Mouse (Mus musculus) CH12.LX (cell line): ENCODE results near the gene Wt1. TPM values are rescaled to one million over a fixed set of nuclear protein-coding genes. Genes with fewer than 3 reads are reported as not detected.

Source experiments
- DNase-seq: peaks from one replicate; pipeline ENCODE4 v3.0.0-alpha.2; 2013; ENCODE audit errors: extremely low read depth
- H3K27ac ChIP-seq: 2 replicates; pipeline ENCODE4 v1.5.1; 2012; ENCODE audit warnings: low read depth, mild to moderate bottlenecking, control low read depth, moderate library complexity; ENCODE audit not compliant: insufficient read depth
- H3K27me3 ChIP-seq: replicated peaks from 2 replicates; pipeline ENCODE3; 2012; ENCODE audit warnings: inconsistent platforms
- H3K36me3 ChIP-seq, 2 experiments: replicated peaks in 1 of 2; 2 replicates each; pipeline versions ENCODE3 to v1.6.1; 2012; ENCODE audit warnings: inconsistent platforms in 1 of 2, low read length in 1 of 2, mild to moderate bottlenecking in 1 of 2, mixed read lengths in 1 of 2, moderate library complexity in 1 of 2; ENCODE audit not compliant: control insufficient read depth in 1 of 2, insufficient read depth in 1 of 2
- H3K4me1 ChIP-seq, 2 experiments: 2 replicates each; pipeline ENCODE4 v1.6.1; 2012; ENCODE audit warnings: inconsistent platforms in 1 of 2, moderate library complexity in 1 of 2; ENCODE audit not compliant: insufficient read depth in 2 of 2, control insufficient read depth in 1 of 2
- H3K4me2 ChIP-seq: 2 replicates; pipeline ENCODE4 v1.6.1; 2012; ENCODE audit warnings: low read depth, mild to moderate bottlenecking, control low read depth; ENCODE audit not compliant: poor library complexity, insufficient read depth, severe bottlenecking
- H3K4me3 ChIP-seq, 3 experiments: fragments of 150-350 bp in 1 of 3; sonication (generic) in 1 of 3; replicated peaks in 1 of 3; 2 replicates each; pipeline versions ENCODE3 to v1.5.1; 2011 to 2012; ENCODE audit warnings: low read depth in 2 of 3, low read length in 2 of 3, mild to moderate bottlenecking in 2 of 3, moderate library complexity in 2 of 3, control low read depth in 1 of 3, improper control_type of control experiment in 1 of 3, inconsistent platforms in 1 of 3, mixed read lengths in 1 of 3; ENCODE audit not compliant: poor library complexity in 1 of 3
- H3K79me2 ChIP-seq: replicated peaks from 2 replicates; pipeline ENCODE4 v1.6.1; 2012; ENCODE audit warnings: mild to moderate bottlenecking, moderate library complexity; ENCODE audit not compliant: control insufficient read depth, poor library complexity, insufficient read depth, severe bottlenecking; ENCODE audit errors: extremely low read depth
- H3K9ac ChIP-seq: 2 replicates; pipeline ENCODE4 v1.6.1; 2012; ENCODE audit warnings: low read depth, mild to moderate bottlenecking, control low read depth, moderate library complexity; ENCODE audit not compliant: insufficient read depth
- H3K9me3 ChIP-seq: replicated peaks from 2 replicates; pipeline ENCODE3; 2012; ENCODE audit warnings: low read length, inconsistent platforms, mixed read lengths
- BHLHE40 ChIP-seq: IDR thresholded peaks from 2 replicates; pipeline ENCODE4 v1.6.1; 2011; ENCODE audit warnings: mild to moderate bottlenecking, low read depth, low read length, improper control_type of control experiment
- E2F4 ChIP-seq: IDR thresholded peaks from 2 replicates; pipeline ENCODE4 v1.6.1; 2011; ENCODE audit warnings: low read depth, low read length, improper control_type of control experiment; ENCODE audit not compliant: insufficient replicate concordance
- ETS1 ChIP-seq: conservative IDR thresholded peaks from 2 replicates; pipeline ENCODE4 v1.6.1; 2012; ENCODE audit warnings: low read depth, mild to moderate bottlenecking, inconsistent platforms, low read length, improper control_type of control experiment, moderate library complexity
- HCFC1 ChIP-seq: IDR thresholded peaks from 2 replicates; pipeline ENCODE4 v1.6.1; 2012; ENCODE audit warnings: low read depth, mild to moderate bottlenecking, inconsistent platforms, low read length, improper control_type of control experiment
- JUN ChIP-seq: IDR thresholded peaks from 2 replicates; pipeline ENCODE4 v1.6.1; 2011; ENCODE audit warnings: low read depth, mild to moderate bottlenecking, low read length, improper control_type of control experiment, moderate library complexity; ENCODE audit not compliant: insufficient read depth
- MAX ChIP-seq: IDR thresholded peaks from 2 replicates; pipeline ENCODE4 v1.6.1; 2011; ENCODE audit warnings: low read length, improper control_type of control experiment
- MEF2A ChIP-seq: IDR thresholded peaks from 2 replicates; pipeline ENCODE4 v1.6.1; 2014; ENCODE audit warnings: low read depth, mild to moderate bottlenecking, inconsistent platforms, low read length, improper control_type of control experiment, borderline replicate concordance
- MXI1 ChIP-seq: IDR thresholded peaks from 2 replicates; pipeline ENCODE4 v1.6.1; 2011; ENCODE audit warnings: mild to moderate bottlenecking, low read depth, low read length, improper control_type of control experiment
- NELFE ChIP-seq: IDR thresholded peaks from 2 replicates; pipeline ENCODE4 v1.6.1; 2011; ENCODE audit warnings: low read depth, low read length, improper control_type of control experiment
- NRF1 ChIP-seq: IDR thresholded peaks from 2 replicates; pipeline ENCODE4 v1.6.1; 2014; ENCODE audit warnings: low read depth, mild to moderate bottlenecking, inconsistent platforms, low read length, improper control_type of control experiment, moderate library complexity
- PAX5 ChIP-seq: IDR thresholded peaks from 2 replicates; pipeline ENCODE4 v1.6.1; 2012; ENCODE audit warnings: low read length, inconsistent platforms, mixed read lengths
- POLR2AphosphoS2 ChIP-seq: IDR thresholded peaks from 2 replicates; pipeline ENCODE4 v1.6.1; 2011; ENCODE audit warnings: low read depth, low read length, improper control_type of control experiment
- RAD21 ChIP-seq: IDR thresholded peaks from 2 replicates; pipeline ENCODE4 v1.6.1; 2011; ENCODE audit warnings: low read depth, mild to moderate bottlenecking, low read length, improper control_type of control experiment, moderate library complexity
- SMC3 ChIP-seq: IDR thresholded peaks from 2 replicates; pipeline ENCODE4 v1.6.1; 2011; ENCODE audit warnings: low read depth, low read length, improper control_type of control experiment
- TBP ChIP-seq: conservative IDR thresholded peaks from 2 replicates; pipeline ENCODE4 v1.6.1; 2011; ENCODE audit warnings: low read depth, low read length, improper control_type of control experiment
- TCF12 ChIP-seq: IDR thresholded peaks from 2 replicates; pipeline ENCODE4 v1.6.1; 2014; ENCODE audit warnings: low read depth, mild to moderate bottlenecking, inconsistent platforms, low read length, improper control_type of control experiment
- dilution Hi-C: fragments of 300-500 bp; cut with MboI; formaldehyde crosslinking; loops from 2 replicates; pipeline ENCODE4 v1.14.3; 2020; ENCODE audit warnings: low sequenced_read_pairs; ENCODE audit not compliant: extremely low pct_unique_long_range_greater_than_20kb, extremely low pct_ligation_motif_present
- in situ Hi-C: fragments of 300-500 bp; cut with MboI; formaldehyde crosslinking; loops from 3 replicates; pipeline ENCODE4 v1.14.3; 2019; ENCODE audit warnings: low sequenced_read_pairs, low pct_ligation_motif_present, low pct_unique_long_range_greater_than_20kb, mixed read lengths
- polyA plus RNA-seq: library from polyadenylated mRNA; unstranded; fragments of >175 nt; gene quantifications from 2 replicates; pipeline ENCODE4 v1.2.1, GENCODE M21; 2012; ENCODE audit warnings: low read depth; ENCODE audit not compliant: insufficient read length
- total RNA-seq, 2 experiments: library from RNA; depleted of rRNA; stranded (reverse); fragments of 300-350 nt in 1 of 2; fragments of >200 nt in 1 of 2; gene quantifications; 2 replicates each; pipeline ENCODE4 v1.2.3; 2012 to 2014

The Wt1 gene
- total and polyA plus RNA-seq, 3 experiments: not detected

- H3K36me3 ChIP-seq: no peaks in the 10 kb centered on the region
- no peaks in the 10 kb centered on the region for H3K4me1 ChIP-seq
- H3K27ac ChIP-seq: no peak overlapping the region
- in situ Hi-C loops: no loop called here
- H3K4me2 ChIP-seq: no peak overlapping the region
- no peak overlapping the region for H3K4me3 ChIP-seq
- H3K79me2 ChIP-seq: no peaks in the 10 kb centered on the region
- no peak for TF ChIP-seq HCFC1
- TF ChIP-seq SMC3: no peak
- no peak for TF ChIP-seq PAX5
- no peak for TF ChIP-seq MXI1
- no peaks in the 10 kb centered on the region for H3K9me3 ChIP-seq
- no peak for DNase-seq
- dilution Hi-C loops: no loop called here
- H3K27me3 ChIP-seq: no peaks in the 10 kb centered on the region
- H3K9ac ChIP-seq: no peak overlapping the region
Observed at GRCm38 (mm10) chr2:105200152-105200551, 73.8 kb downstream of the Wt1 start.

- no peaks in the 10 kb centered on the region for H3K9me3 ChIP-seq
- no peak overlapping the region for H3K9ac ChIP-seq
- dilution Hi-C loops (no loop called here), in situ Hi-C loops (no loop called here)
- H3K4me3 ChIP-seq: no peak overlapping the region
- H3K79me2 ChIP-seq: no peaks in the 10 kb centered on the region
- TF ChIP-seq TCF12: no peak
- no peak for TF ChIP-seq PAX5
- TF ChIP-seq MEF2A: no peak
- no peaks in the 10 kb centered on the region for H3K4me1 ChIP-seq
- no peak overlapping the region for H3K27ac ChIP-seq
- DNase-seq: no peak
- H3K27me3 ChIP-seq: no peaks in the 10 kb centered on the region
- no peaks in the 10 kb centered on the region for H3K36me3 ChIP-seq
- H3K4me2 ChIP-seq: no peak overlapping the region
Observed at GRCm38 (mm10) chr2:105206563-105207174, 80.3 kb downstream of the Wt1 start.

- no peak overlapping the region for H3K27ac ChIP-seq
- DNase-seq: no peak
- no peak overlapping the region for H3K9ac ChIP-seq
- no peaks in the 10 kb centered on the region for H3K36me3 ChIP-seq
- no peaks in the 10 kb centered on the region for H3K9me3 ChIP-seq
- H3K4me2 ChIP-seq: no peak overlapping the region
- dilution Hi-C loops: no loop called here
- TF ChIP-seq NELFE: no peak
- no peak for TF ChIP-seq MXI1
- no peak for TF ChIP-seq SMC3
- no peak for TF ChIP-seq MAX
- no peak for TF ChIP-seq JUN
- TF ChIP-seq BHLHE40: no peak
- no peak for TF ChIP-seq PAX5
- TF ChIP-seq RAD21: no peak
- no peak for TF ChIP-seq E2F4
- no peak for TF ChIP-seq NRF1
- TF ChIP-seq TBP: no peak
- no peak for TF ChIP-seq ETS1
- no peak for TF ChIP-seq HCFC1
- no peak for TF ChIP-seq POLR2AphosphoS2
- TF ChIP-seq, all 38 proteins: peak for 0
- in situ Hi-C loops: no loop called here
- Histone ChIP-seq H3K4me3 (no peak overlapping the region), H3K4me1 (no peaks in the 10 kb centered on the region), H3K27me3 (peaks cover 4% of the 10 kb centered on the region), H3K79me2 (no peaks in the 10 kb centered on the region)
Observed at GRCm38 (mm10) chr2:105212839-105213238, 86.5 kb downstream of the Wt1 start.
